In the genomic region with DNA sequence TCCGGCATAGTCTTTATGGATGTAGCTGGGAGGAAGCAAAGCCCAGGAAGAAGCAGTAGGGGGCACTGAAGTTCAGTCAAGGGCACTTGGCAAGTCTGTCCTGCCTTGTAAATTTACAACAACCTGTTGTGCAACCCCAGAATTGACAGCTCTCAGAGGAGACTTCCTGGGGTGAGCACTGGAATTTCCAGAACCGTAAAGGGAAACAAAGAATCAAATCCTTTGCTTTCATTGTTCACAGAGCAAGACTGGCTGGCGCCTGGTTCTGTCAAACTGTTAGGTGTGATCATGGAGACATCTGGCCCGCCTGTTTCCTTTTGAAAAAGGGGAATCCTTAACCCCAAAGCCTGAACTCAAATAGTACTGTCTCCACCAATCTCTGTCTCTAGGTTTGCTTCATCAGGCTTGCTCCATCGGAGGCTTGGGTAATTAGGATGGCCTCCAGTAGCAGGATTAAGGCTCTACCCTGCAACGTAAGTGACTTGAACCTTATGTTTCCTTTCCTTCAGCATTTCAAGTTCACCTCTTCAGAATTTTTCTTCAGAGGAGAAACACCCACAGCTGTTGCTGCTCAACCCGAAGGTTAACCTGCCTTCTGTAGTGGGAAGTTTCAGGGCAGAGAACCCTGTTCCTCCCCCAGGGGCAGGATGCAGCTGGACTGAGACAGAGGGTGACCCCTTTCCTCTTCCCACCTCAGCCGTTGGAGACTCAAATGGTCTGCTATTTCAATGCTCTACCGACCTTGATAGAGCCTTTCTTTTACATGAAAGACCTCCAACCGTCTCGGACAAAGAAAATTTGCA, we compare ENCODE assay signal across 8 mouse cellular contexts. TPM values are rescaled to one million over a fixed set of nuclear protein-coding genes. Genes with fewer than 3 reads are reported as not detected.
DNase-seq lines count a peak whose midpoint lies in the region; ATAC-seq lines count a peak whose summit lies in the region.

No protein-coding gene starts in this region.

- no peak overlapping the region for H3K4me2 ChIP-seq in heart, embryonic 11.5 days
- no peak overlapping the region for H3K4me2 ChIP-seq in kidney, embryonic 16.5 days (replicated peaks; ENCODE audit: low read depth, low read length)

- DNase-seq in heart, adult 11 months: peak; percentile 98
- DNase-seq in R1 (ENCODE audit: low read depth, low spot score): peak; percentile 95
- DNase-seq in gonadal fat pad, adult 2 months (ENCODE audit: low read depth): peak; percentile 75
- no peak for DNase-seq in frontal cortex, postnatal 10 days (ENCODE audit: low spot score in 2 of 2)
- no peak for DNase-seq in right cerebral cortex, postnatal 36 days (ENCODE audit: low spot score in 2 of 2)

- no peaks in the 10 kb centered on the region for H3K27me3 ChIP-seq in heart, embryonic 11.5 days (ENCODE audit: control insufficient read depth, insufficient read depth, low read length)
- H3K27me3 ChIP-seq in kidney, embryonic 16.5 days (ENCODE audit: insufficient read depth, low read length): no peaks in the 10 kb centered on the region

- 37% methylated on average over 11 of the region's 11 CpGs for WGBS in heart, embryonic 11.5 days (ENCODE audit: insufficient replicate concordance)
- WGBS in kidney, embryonic 16.5 days: 15% methylated on average over 11 of the region's 11 CpGs

- H3K9me3 ChIP-seq in heart, embryonic 11.5 days (replicated peaks; ENCODE audit: control insufficient read depth, low read length): no peaks in the 10 kb centered on the region
- H3K9me3 ChIP-seq in kidney, embryonic 16.5 days (ENCODE audit: low read length): no peaks in the 10 kb centered on the region

- H3K36me3 ChIP-seq in heart, embryonic 11.5 days (ENCODE audit: control insufficient read depth, insufficient read depth, low read length): no peaks in the 10 kb centered on the region
- H3K36me3 ChIP-seq in kidney, embryonic 16.5 days (ENCODE audit: insufficient read depth, low read length): no peaks in the 10 kb centered on the region

- no peak for ATAC-seq in heart, embryonic 11.5 days (replicated peaks; ENCODE audit: insufficient number of reproducible peaks, low FRiP score, low TSS enrichment)
- ATAC-seq in kidney, embryonic 16.5 days (ENCODE audit: low FRiP score, low TSS enrichment): peak; percentile 49; the same call in 1 of the 2 replicates
- ATAC-seq in megakaryocyte, adult 5-6 weeks (ENCODE audit: poor library complexity, severe bottlenecking): peak; percentile 96

- H3K27ac ChIP-seq in heart, embryonic 11.5 days (ENCODE audit: low read depth, low read length): no peak overlapping the region
- peak overlapping the region; percentile 59 for H3K27ac ChIP-seq in kidney, embryonic 16.5 days (ENCODE audit: low read length)

- no peaks in the 10 kb centered on the region for H3K4me1 ChIP-seq in heart, embryonic 11.5 days (ENCODE audit: control insufficient read depth, insufficient read depth, low read length)
- peaks cover 32% of the 10 kb centered on the region for H3K4me1 ChIP-seq in kidney, embryonic 16.5 days (ENCODE audit: insufficient read depth, low read length)

- H3K9ac ChIP-seq in heart, embryonic 11.5 days (ENCODE audit: low read depth, low read length): no peak overlapping the region
- H3K9ac ChIP-seq in kidney, embryonic 16.5 days (replicated peaks; ENCODE audit: low read length): peak overlapping the region; percentile 47; the same call in 1 of the 2 replicates

- H3K4me3 ChIP-seq in heart, embryonic 11.5 days (ENCODE audit: low read depth, low read length): no peak overlapping the region
- no peak overlapping the region for H3K4me3 ChIP-seq in kidney, embryonic 16.5 days (ENCODE audit: low read length)

RNA-seq across cellular contexts. Expression of gene Tnfsf10, which starts 46.5 kb away (rescaled TPM):
- polyA plus RNA-seq in heart, embryonic 11.5 days (2014; fragmentation: Nextera tagmentation; extraction: Ambion mirVana): not detected in 2 replicates
- polyA plus RNA-seq in gonadal fat pad, adult 2 months (2012; rRNA removed): 3.3 and 3.5 TPM in 2 replicates
- 0.81 and 0.95 TPM in 2 replicates for polyA plus RNA-seq in kidney, embryonic 16.5 days (2015; fragmentation: Nextera tagmentation; extraction: Ambion mirVana)
- total RNA-seq in megakaryocyte, adult 5-6 weeks (2015): 1.0 and 1.1 TPM in 2 replicates
- total RNA-seq in megakaryocyte, adult 5-6 weeks (2017): 1.5 and 1.6 TPM in 2 replicates

Comparison
In these comparisons a context has a peak if more than half of its experiments do, and no peak if none do; other contexts are left out.
1. DNase-seq: peak in heart, adult 11 months (single experiment), R1 (single experiment) and gonadal fat pad, adult 2 months (single experiment); none in frontal cortex, postnatal 10 days (0 of 2) and right cerebral cortex, postnatal 36 days (0 of 2).